Mouse (Mus musculus): Measurements from ENCODE around the gene Mogat1. TPM values are rescaled to one million over a fixed set of nuclear protein-coding genes. Genes with fewer than 3 reads are reported as not detected.

Mogat1 gene
- polyA plus RNA-seq (2017; shearing (Covaris generic)), result not detected

DNA sequence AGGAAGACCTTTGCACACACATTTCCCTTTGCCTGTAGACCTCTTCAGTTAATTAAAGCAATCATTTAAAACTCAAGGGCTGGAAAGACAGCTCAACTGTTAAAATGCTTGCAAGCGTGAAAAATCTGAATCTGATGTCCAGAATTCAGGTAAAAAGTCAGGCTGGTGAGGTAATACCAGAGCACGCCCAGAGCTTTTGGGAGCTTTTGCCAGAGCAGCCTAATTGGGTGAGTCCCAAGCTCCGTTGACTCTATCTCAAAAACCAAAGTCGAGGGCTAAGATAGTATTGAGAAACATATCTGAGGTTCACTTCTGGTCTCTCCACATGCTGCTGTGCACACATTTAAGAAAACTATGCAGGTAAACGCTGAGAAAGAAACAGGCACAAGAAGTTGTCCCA lies at the start of gene Mogat1:
Mogat1 (plus strand) TSS at position 130 of the 400 bp plus-strand sequence.

DNA sequence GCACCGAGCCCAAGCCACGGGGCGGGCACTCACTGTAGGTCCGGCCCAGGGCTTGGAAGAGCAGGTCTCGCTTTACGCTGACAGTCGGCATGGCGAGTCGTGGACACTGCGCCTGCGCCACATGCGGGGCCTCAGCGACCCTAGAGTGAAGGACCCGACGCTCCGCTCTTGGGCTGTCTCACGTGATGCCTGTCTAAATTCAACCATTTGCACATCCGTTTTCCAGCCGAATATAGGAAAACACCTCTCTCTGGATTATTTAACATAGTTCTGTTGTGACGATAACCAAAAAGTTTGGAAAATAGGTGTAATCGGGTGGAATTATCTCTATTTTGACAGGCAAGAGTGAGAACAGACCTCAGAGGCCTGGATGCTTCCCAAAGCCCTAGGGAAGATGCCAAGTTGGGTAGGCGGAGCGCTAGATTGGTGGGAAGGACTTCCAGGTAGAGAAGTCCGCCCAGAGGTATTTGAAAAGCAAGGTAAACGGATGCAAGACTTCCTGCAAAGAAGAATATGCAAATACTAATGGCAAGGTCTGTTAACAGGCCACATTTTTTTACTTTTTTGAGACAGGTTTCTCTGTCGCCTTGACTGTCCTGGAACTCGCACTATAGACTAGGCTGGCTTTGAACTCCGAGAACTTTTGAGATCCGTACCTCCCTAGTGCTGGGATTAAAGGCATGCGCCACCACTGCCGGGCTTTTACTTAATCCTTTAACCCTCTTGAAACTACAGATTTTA lies 21.9 kb upstream of the Mogat1 start, which contains the start of gene Farsb:
Farsb (minus strand) TSS at position 146 of the 741 bp plus-strand sequence.

DNA sequence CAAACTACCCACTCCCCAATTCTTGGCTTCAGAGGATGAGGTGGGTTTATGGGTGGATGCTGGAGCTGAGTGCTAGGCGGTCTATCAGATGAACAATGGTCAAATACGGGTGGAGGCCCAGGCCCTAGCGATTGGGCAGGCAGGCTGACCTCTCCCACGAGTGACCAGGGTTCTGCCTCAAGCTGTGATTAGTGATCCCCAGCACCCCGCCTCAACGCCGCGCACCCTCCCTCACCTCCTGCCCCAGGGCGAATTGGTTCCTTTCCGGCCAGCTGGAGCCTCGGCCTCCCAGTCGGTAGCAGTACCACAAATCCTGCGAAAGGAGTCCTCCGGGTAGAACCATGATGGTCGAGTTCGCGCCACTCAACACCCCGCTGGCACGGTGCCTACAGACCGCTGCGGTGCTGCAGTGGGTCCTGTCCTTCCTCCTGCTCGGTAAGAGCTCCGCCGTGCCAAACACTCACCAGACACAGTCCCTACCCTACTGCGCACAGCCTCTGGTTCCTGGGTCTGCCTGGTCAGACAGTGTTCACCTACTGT lies 900 bp downstream of the Mogat1 start, which contains the start of gene BC035947:
BC035947 (minus strand) TSS at position 538 of the 540 bp plus-strand sequence.

Other genes starting within 250 kb of the Mogat1 start
- gene Sgpp2, start 200.6 kb upstream of the Mogat1 start, polyA plus RNA-seq (2017; shearing (Covaris generic)), result under 1 TPM; 0.12 to 0.77 TPM
- 10 to 100 TPM; 88.5 to 90.8 TPM for gene Farsb, start 22.1 kb upstream of the Mogat1 start, polyA plus RNA-seq (2017; shearing (Covaris generic))
- gene BC035947, start 1.2 kb downstream of the Mogat1 start, polyA plus RNA-seq (2017; shearing (Covaris generic)), result under 1 TPM; 0.05 to 0.27 TPM
- gene Acsl3, start 146.8 kb downstream of the Mogat1 start, polyA plus RNA-seq (2017; shearing (Covaris generic)), result 10 to 100 TPM in 1 of 2 experiments, 1 to 10 TPM in 1; 7.9 to 12.2 TPM
- 1 to 10 TPM; 1.3 to 2.3 TPM for gene Utp14b, start 147.0 kb downstream of the Mogat1 start, polyA plus RNA-seq (2017; shearing (Covaris generic))